Mouse (Mus musculus) lung, embryonic 16.5 days (tissue): ENCODE results near the gene Adtrp. TPM values are rescaled to one million over a fixed set of nuclear protein-coding genes. Genes with fewer than 3 reads are reported as not detected.

ENCODE experiments used
- polyA plus RNA-seq: library from polyadenylated mRNA; unstranded; fragments of >200 nt; fragmentation: Nextera tagmentation; extraction: Ambion mirVana; gene quantifications from 2 replicates; pipeline ENCODE4 v1.2.1, GENCODE M21; 2015

Adtrp gene
- polyA plus RNA-seq, 1 experiment from 2014 or later: 0.39 TPM

Other genes starting within 250 kb of the Adtrp start
- gene Tmem170b, start 241.8 kb downstream of the Adtrp start, polyA plus RNA-seq: 11.0 and 11.1 TPM in 2 replicates
- gene Hivep1, start 204.3 kb upstream of the Adtrp start, polyA plus RNA-seq: 7.6 and 8.6 TPM in 2 replicates